Mouse (Mus musculus) heart, postnatal 0 days (tissue): ENCODE measurements around the gene Uaca. TPM values are rescaled to one million over a fixed set of nuclear protein-coding genes. Genes with fewer than 3 reads are reported as not detected.

Source experiments
- ATAC-seq: fragments of 200-750 bp; cut with Nextera tagmentation; 2 replicates; pipeline ENCODE4 v1.8.0; 2017; ENCODE audit warnings: low read depth, moderate number of reproducible peaks, moderate library complexity; ENCODE audit not compliant: insufficient read depth
- DNase-seq: peaks from one replicate; pipeline ENCODE4 v3.0.0-alpha.2; 2016; ENCODE audit warnings: low spot score
- H3K27ac ChIP-seq: fragments of 300-500 bp; sonication (generic); 2 replicates; pipeline ENCODE4 v1.5.1; 2014; ENCODE audit warnings: low read depth, mild to moderate bottlenecking
- H3K27me3 ChIP-seq: fragments of 300-500 bp; sonication (generic); 2 replicates; pipeline ENCODE4 v1.6.1; 2014; ENCODE audit warnings: low read length, mixed read lengths; ENCODE audit not compliant: control insufficient read depth, insufficient read depth
- H3K36me3 ChIP-seq: fragments of 300-500 bp; sonication (generic); replicated peaks from 2 replicates; pipeline ENCODE4 v1.6.1; 2014; ENCODE audit warnings: low read length, mixed read lengths; ENCODE audit not compliant: control insufficient read depth, insufficient read depth
- H3K4me1 ChIP-seq: fragments of 300-500 bp; sonication (generic); 2 replicates; pipeline ENCODE4 v1.6.1; 2014; ENCODE audit warnings: antibody characterized with exemption; ENCODE audit not compliant: control insufficient read depth, insufficient read depth
- H3K4me2 ChIP-seq: fragments of 300-500 bp; sonication (generic); 2 replicates; pipeline ENCODE4 v1.6.1; 2014; ENCODE audit warnings: low read depth, mild to moderate bottlenecking, low read length, moderate library complexity
- H3K4me3 ChIP-seq: fragments of 300-500 bp; sonication (generic); 2 replicates; pipeline ENCODE4 v1.5.1; 2014; ENCODE audit warnings: low read depth, low read length
- H3K9ac ChIP-seq: fragments of 300-500 bp; sonication (generic); replicated peaks from 2 replicates; pipeline ENCODE4 v1.6.1; 2014; ENCODE audit warnings: low read depth, low read length, mixed read lengths
- H3K9me3 ChIP-seq: fragments of 300-500 bp; sonication (generic); replicated peaks from 2 replicates; pipeline ENCODE4 v1.6.1; 2016; ENCODE audit warnings: low read length; ENCODE audit not compliant: control insufficient read depth
- CTCF ChIP-seq: IDR thresholded peaks from 2 replicates; pipeline ENCODE4 v1.5.1; 2016; ENCODE audit warnings: antibody characterized with exemption, control low read depth, low read depth
- EP300 ChIP-seq: IDR thresholded peaks from 2 replicates; pipeline ENCODE4 v1.6.1; 2016; ENCODE audit warnings: antibody characterized with exemption, low read depth
- WGBS: fragments of 180-500 bp; shearing (Covaris S2); extraction: QIAGEN DNeasy Blood & Tissue Kit; methylation state at CpG from one replicate; pipeline ENCODE4 v1.1.7; 2014; 5-methylcytosine and 5-hydroxymethylcytosine counted together
- polyA plus RNA-seq: library from polyadenylated mRNA; unstranded; fragments of >200 nt; fragmentation: Nextera tagmentation; extraction: Ambion mirVana; gene quantifications from 2 replicates; pipeline ENCODE4 v1.2.1, GENCODE M21; 2015
- total RNA-seq: library from RNA; depleted of rRNA; stranded (reverse); fragments of >200 nt; gene quantifications from 2 replicates; pipeline ENCODE4 v1.2.3, GENCODE M21; 2014; ENCODE audit warnings: low replicate concordance

The Uaca gene
- total and polyA plus RNA-seq, 2 experiments from 2014 or later, result 5.5 to 18.6 TPM

GRCm38 (mm10) chr9:60873257-60874054 lies 79.1 kb downstream of the Uaca start:
- 78% methylated on average over 13 of the region's 13 CpGs for WGBS
- Histone ChIP-seq H3K4me2 (no peak overlapping the region), H3K9ac (no peak overlapping the region), H3K27me3 (no peaks in the 10 kb centered on the region), H3K27ac (no peak overlapping the region), H3K4me1 (no peaks in the 10 kb centered on the region), H3K4me3 (no peak overlapping the region), H3K36me3 (peaks cover 84% of the 10 kb centered on the region), H3K9me3 (no peaks in the 10 kb centered on the region)
- DNase-seq (no peak), ATAC-seq (no peak)
- TF ChIP-seq EP300 (no peak), CTCF (peak; percentile 11; the same call in 1 of the 2 replicates)

GRCm38 (mm10) chr9:60874055-60874392 lies 79.7 kb downstream of the Uaca start:
- Histone ChIP-seq H3K27me3 (no peaks in the 10 kb centered on the region), H3K4me3 (no peak overlapping the region), H3K9me3 (no peaks in the 10 kb centered on the region), H3K9ac (no peak overlapping the region), H3K4me2 (no peak overlapping the region), H3K36me3 (peaks cover 83% of the 10 kb centered on the region), H3K27ac (no peak overlapping the region), H3K4me1 (no peaks in the 10 kb centered on the region)
- WGBS, result 83% methylated on average over 8 of the region's 8 CpGs
- DNase-seq (no peak), ATAC-seq (no peak)
- no peak for TF ChIP-seq EP300
- no peak for TF ChIP-seq CTCF

GRCm38 (mm10) chr9:60876085-60876484 lies 81.7 kb downstream of the Uaca start:
- Histone ChIP-seq H3K27me3 (no peaks in the 10 kb centered on the region), H3K4me2 (no peak overlapping the region), H3K9ac (no peak overlapping the region), H3K9me3 (no peaks in the 10 kb centered on the region), H3K27ac (no peak overlapping the region), H3K36me3 (peaks cover 81% of the 10 kb centered on the region), H3K4me3 (no peak overlapping the region), H3K4me1 (no peaks in the 10 kb centered on the region)
- DNase-seq, result no peak
- WGBS, result 88% methylated on average over 9 of the region's 9 CpGs
- ATAC-seq, result no peak
- TF ChIP-seq EP300, result no peak
- no peak for TF ChIP-seq CTCF

- H3K27ac ChIP-seq, result no peak overlapping the region
- no peaks in the 10 kb centered on the region for H3K27me3 ChIP-seq
- WGBS, result 73% methylated on average over 8 of the region's 8 CpGs
- H3K4me2 ChIP-seq, result no peak overlapping the region
- ATAC-seq, result no peak
- H3K4me3 ChIP-seq, result no peak overlapping the region
- TF ChIP-seq EP300 (no peak), CTCF (no peak)
- H3K9ac ChIP-seq, result no peak overlapping the region
- no peaks in the 10 kb centered on the region for H3K9me3 ChIP-seq
- H3K36me3 ChIP-seq, result peaks cover 81% of the 10 kb centered on the region
- H3K4me1 ChIP-seq, result no peaks in the 10 kb centered on the region
- no peak for DNase-seq
These were observed 82.2 kb downstream of the Uaca start for GRCm38 (mm10) chr9:60876531-60876930.

- no peaks in the 10 kb centered on the region for H3K9me3 ChIP-seq
- no peaks in the 10 kb centered on the region for H3K4me1 ChIP-seq
- ATAC-seq (no peak), DNase-seq (no peak)
- H3K27ac ChIP-seq, result no peak overlapping the region
- no peak overlapping the region for H3K4me2 ChIP-seq
- TF ChIP-seq CTCF (no peak), EP300 (no peak)
- no peaks in the 10 kb centered on the region for H3K27me3 ChIP-seq
- H3K36me3 ChIP-seq, result peaks cover 81% of the 10 kb centered on the region
- no peak overlapping the region for H3K4me3 ChIP-seq
- WGBS, result 88% methylated on average over 8 of the region's 8 CpGs
- H3K9ac ChIP-seq, result no peak overlapping the region
These were observed 83.8 kb downstream of the Uaca start for GRCm38 (mm10) chr9:60878051-60878557.
